Mouse (Mus musculus): ENCODE measurements around the gene Pld2.

Gene Pld2

GRCm38 (mm10) chr11:70580921-70581320, 41.1 kb downstream of the Pld2 start:
- POLR2A ChIA-PET: interaction anchor here in 1 of 4 experiments (1.0 to 1.3 kb wide), 2 partner anchors 34 to 185 kb away, joined by 3 read pairs; partner anchors contain the start of gene 4930544D05Rik
- CTCF ChIA-PET: interaction anchor here in 2 of 4 experiments (0.5 to 0.7 kb wide), 2 partner anchors 71 to 149 kb away, joined by 3 read pairs; partner anchors contain the start of gene Arrb2 (in 1 of the 2)

- POLR2A ChIA-PET: interaction anchor here in 1 of 4 experiments (0.6 kb wide), 1 partner anchor 165 kb away, joined by 3 read pairs; no protein-coding TSS in a partner anchor
- CTCF ChIA-PET: no interaction called here
Observed at GRCm38 (mm10) chr11:70582196-70582595, 42.3 kb downstream of the Pld2 start.

GRCm38 (mm10) chr11:70583022-70583714, 43.3 kb downstream of the Pld2 start:
- ChIA-PET CTCF (no interaction called here), POLR2A (interaction anchor here in 3 of 4 experiments (1.0 to 1.3 kb wide), 5 partner anchors 9 to 64 kb away, joined by 3 to 8 read pairs (median 4); partner anchors contain the start of genes Psmb6 (in 1 of the 3), Rnf167 (in 1 of the 3) and Slc25a11 (in 1 of the 3))

GRCm38 (mm10) chr11:70583775-70584174, 43.9 kb downstream of the Pld2 start:
- ChIA-PET CTCF (no interaction called here), POLR2A (interaction anchor here in 2 of 4 experiments (1.0 to 1.3 kb wide), 3 partner anchors 12 to 63 kb away, joined by 3 to 8 read pairs (median 4); partner anchors contain the start of genes Psmb6 (in 1 of the 2), Rnf167 (in 1 of the 2) and Slc25a11 (in 1 of the 2))

- CTCF ChIA-PET: interaction anchor here in 3 of 4 experiments (0.6 to 1.2 kb wide), 4 partner anchors 23 to 413 kb away, joined by 3 to 5 read pairs (median 4); no protein-coding TSS in a partner anchor
- POLR2A ChIA-PET: interaction anchor here in 2 of 4 experiments (0.8 to 1.6 kb wide), 6 partner anchors 9 to 61 kb away, joined by 3 to 4 read pairs (median 4); partner anchors contain the start of genes Psmb6 (in 2 of the 2) and 4930544D05Rik (in 1 of the 2)
Observed at GRCm38 (mm10) chr11:70585457-70585856, 45.6 kb downstream of the Pld2 start.

GRCm38 (mm10) chr11:70586261-70586660, 46.4 kb downstream of the Pld2 start:
- CTCF ChIA-PET: interaction anchor here in 2 of 4 experiments (1.1 to 2.1 kb wide), 3 partner anchors 22 to 66 kb away, joined by 3 to 6 read pairs (median 3); no protein-coding TSS in a partner anchor
- POLR2A ChIA-PET: interaction anchor here in 1 of 4 experiments (1.0 to 1.7 kb wide), 5 partner anchors 10 to 155 kb away, joined by 3 to 4 read pairs (median 4); no protein-coding TSS in a partner anchor

- ChIA-PET POLR2A (interaction anchor here in 2 of 4 experiments (0.6 to 1.7 kb wide), 5 partner anchors 8 to 155 kb away, joined by 3 to 4 read pairs (median 4); no protein-coding TSS in a partner anchor), CTCF (interaction anchor here in 2 of 4 experiments (1.1 to 2.1 kb wide), 3 partner anchors 22 to 67 kb away, joined by 3 to 6 read pairs (median 3); no protein-coding TSS in a partner anchor)
Observed at GRCm38 (mm10) chr11:70586954-70587353, 47.1 kb downstream of the Pld2 start.

- ChIA-PET POLR2A (interaction anchor here in 3 of 4 experiments (0.7 to 1.2 kb wide), 5 partner anchors 9 to 219 kb away, joined by 3 to 4 read pairs (median 3); partner anchors contain the start of genes Pld2 (in 1 of the 3) and Psmb6 (in 1 of the 3)), CTCF (interaction anchor here in 1 of 4 experiments (0.7 kb wide), 1 partner anchor 241 kb away, joined by 3 read pairs; no protein-coding TSS in a partner anchor)
Observed at GRCm38 (mm10) chr11:70591733-70592132, 51.9 kb downstream of the Pld2 start.

- POLR2A ChIA-PET: interaction anchor here in 2 of 4 experiments (1.0 to 1.2 kb wide), 2 partner anchors 69 to 162 kb away, joined by 3 to 6 read pairs; no protein-coding TSS in a partner anchor
- CTCF ChIA-PET: interaction anchor here in 1 of 4 experiments (1.4 kb wide), 1 partner anchor 14 kb away, joined by 3 read pairs; no protein-coding TSS in a partner anchor
Observed at GRCm38 (mm10) chr11:70594253-70594989, 54.6 kb downstream of the Pld2 start.

GRCm38 (mm10) chr11:70595638-70596037, 55.8 kb downstream of the Pld2 start:
- ChIA-PET POLR2A (interaction anchor here in 2 of 4 experiments (1.0 to 1.7 kb wide), 2 partner anchors 68 to 85 kb away, joined by 3 read pairs; no protein-coding TSS in a partner anchor), CTCF (interaction anchor here in 1 of 4 experiments (0.6 kb wide), 1 partner anchor 258 kb away, joined by 4 read pairs; no protein-coding TSS in a partner anchor)

- ChIA-PET POLR2A (interaction anchor here in 2 of 4 experiments (1.0 to 1.7 kb wide), 2 partner anchors 69 to 86 kb away, joined by 3 read pairs; no protein-coding TSS in a partner anchor), CTCF (interaction anchor here in 1 of 4 experiments (0.6 kb wide), 1 partner anchor 257 kb away, joined by 4 read pairs; no protein-coding TSS in a partner anchor)
Observed at GRCm38 (mm10) chr11:70596094-70596493, 56.2 kb downstream of the Pld2 start.

- ChIA-PET CTCF (interaction anchor here in 1 of 4 experiments (1.5 kb wide), 1 partner anchor 12 kb away, joined by 7 read pairs; no protein-coding TSS in a partner anchor), POLR2A (interaction anchor here in 3 of 4 experiments (0.6 to 1.3 kb wide), 6 partner anchors 18 to 162 kb away, joined by 3 to 4 read pairs (median 3); partner anchors contain the start of genes Gltpd2 (in 1 of the 3) and Psmb6 (in 1 of the 3))
Observed at GRCm38 (mm10) chr11:70597301-70597700, 57.4 kb downstream of the Pld2 start.

- ChIA-PET CTCF (interaction anchor here in 3 of 4 experiments (0.5 to 1.5 kb wide), 3 partner anchors 10 to 639 kb away, joined by 3 to 7 read pairs (median 7); no protein-coding TSS in a partner anchor), POLR2A (interaction anchor here in 3 of 4 experiments (0.5 to 2.9 kb wide), 6 partner anchors 17 to 163 kb away, joined by 3 to 12 read pairs (median 3); partner anchors contain the start of genes 4930544D05Rik (in 1 of the 3) and Psmb6 (in 1 of the 3))
Observed at GRCm38 (mm10) chr11:70598451-70598953, 58.6 kb downstream of the Pld2 start.

GRCm38 (mm10) chr11:70605024-70605566, 65.2 kb downstream of the Pld2 start:
- CTCF ChIA-PET: interaction anchor here in 2 of 4 experiments (0.6 to 2.8 kb wide), 13 partner anchors 10 to 1058 kb away, joined by 3 to 13 read pairs (median 6); partner anchors contain the start of genes 4930544D05Rik (in 2 of the 2), Arrb2 (in 1 of the 2), Gltpd2 (in 1 of the 2) and Med11 (in 1 of the 2)
- POLR2A ChIA-PET: interaction anchor here in 3 of 4 experiments (0.5 to 2.7 kb wide), 5 partner anchors 10 to 299 kb away, joined by 3 to 7 read pairs (median 5); partner anchors contain the start of gene Mink1 (in 1 of the 3)

- POLR2A ChIA-PET: interaction anchor here in 2 of 4 experiments (1.0 to 2.7 kb wide), 4 partner anchors 8 to 35 kb away, joined by 3 to 7 read pairs (median 4); partner anchors contain the start of gene 4930544D05Rik (in 1 of the 2)
- CTCF ChIA-PET: interaction anchor here in 3 of 4 experiments (0.6 to 2.8 kb wide), 4 partner anchors 9 to 426 kb away, joined by 3 to 10 read pairs (median 4); partner anchors contain the start of gene 4930544D05Rik (in 1 of the 3)
Observed at GRCm38 (mm10) chr11:70606717-70607116, 66.9 kb downstream of the Pld2 start.

- CTCF ChIA-PET: interaction anchor here in 2 of 4 experiments (1.1 to 2.3 kb wide), 8 partner anchors 14 to 155 kb away, joined by 5 to 14 read pairs (median 6); no protein-coding TSS in a partner anchor
Observed at GRCm38 (mm10) chr11:70607611-70608010, 67.7 kb downstream of the Pld2 start.

More at GRCm38 (mm10) chr11:70607611-70608010, 67.7 kb downstream of the Pld2 start:
- POLR2A ChIA-PET: no interaction called here

Measured in embryonic stem cell, embryonic (primary cell).